Mouse (Mus musculus) hindbrain, embryonic 15.5 days (tissue): ENCODE measurements around the gene Ip6k3. TPM values are rescaled to one million over a fixed set of nuclear protein-coding genes. Genes with fewer than 3 reads are reported as not detected.
A peak's percentile ranks its signal among the peaks of the same experiment; 100 is the strongest.

Experiments
- ATAC-seq: fragments of 200-750 bp; cut with Nextera tagmentation; 2 replicates; pipeline ENCODE4 v1.8.0; 2017; ENCODE audit warnings: low read depth, moderate number of reproducible peaks, moderate TSS enrichment; ENCODE audit not compliant: low FRiP score
- H3K27ac ChIP-seq: fragments of 300-500 bp; sonication (generic); replicated peaks from 2 replicates; pipeline ENCODE4 v1.5.1; 2015; ENCODE audit warnings: mild to moderate bottlenecking, inconsistent platforms
- H3K27me3 ChIP-seq: fragments of 300-500 bp; sonication (generic); 2 replicates; pipeline ENCODE4 v1.6.1; 2015; ENCODE audit warnings: control low read depth, inconsistent platforms
- H3K36me3 ChIP-seq: fragments of 300-500 bp; sonication (generic); 2 replicates; pipeline ENCODE4 v1.6.1; 2015; ENCODE audit warnings: control low read depth, inconsistent platforms
- H3K4me1 ChIP-seq: fragments of 300-500 bp; sonication (generic); replicated peaks from 2 replicates; pipeline ENCODE4 v1.6.1; 2015; ENCODE audit warnings: control low read depth, inconsistent platforms
- H3K4me2 ChIP-seq: fragments of 300-500 bp; sonication (generic); 2 replicates; pipeline ENCODE4 v1.6.1; 2015; ENCODE audit warnings: moderate library complexity, mild to moderate bottlenecking, inconsistent platforms
- H3K4me3 ChIP-seq: fragments of 300-500 bp; sonication (generic); 2 replicates; pipeline ENCODE4 v1.5.1; 2015; ENCODE audit warnings: mild to moderate bottlenecking, inconsistent platforms
- H3K9ac ChIP-seq: fragments of 300-500 bp; sonication (generic); 2 replicates; pipeline ENCODE4 v1.6.1; 2015; ENCODE audit warnings: inconsistent platforms
- H3K9me3 ChIP-seq: fragments of 300-500 bp; sonication (generic); 2 replicates; pipeline ENCODE4 v1.6.1; 2016; ENCODE audit warnings: control low read depth, inconsistent platforms
- WGBS: fragments of 180-500 bp; shearing (Covaris S2); methylation state at CpG from one replicate; pipeline ENCODE4 v1.1.7; 2015; 5-methylcytosine and 5-hydroxymethylcytosine counted together
- polyA plus RNA-seq: library from polyadenylated mRNA; unstranded; fragments of >200 nt; fragmentation: Nextera tagmentation; extraction: Ambion mirVana; gene quantifications from 2 replicates; pipeline ENCODE4 v1.2.1, GENCODE M21; 2015

Gene Ip6k3
- polyA plus RNA-seq, 1 experiment from 2014 or later = 0.26 TPM

- Histone ChIP-seq H3K4me3 (no peak overlapping the region), H3K36me3 (no peaks in the 10 kb centered on the region), H3K9me3 (no peaks in the 10 kb centered on the region), H3K4me1 (peaks cover 83% of the 10 kb centered on the region), H3K4me2 (no peak overlapping the region), H3K9ac (no peak overlapping the region), H3K27me3 (no peaks in the 10 kb centered on the region), H3K27ac (no peak overlapping the region)
- ATAC-seq = no peak
- 66% methylated on average over 13 of the region's 13 CpGs for WGBS
Measured at GRCm38 (mm10) chr17:27129291-27129690, 38.3 kb downstream of the Ip6k3 start.

- no peaks in the 10 kb centered on the region for H3K9me3 ChIP-seq
- 0 out of 2 replicates have a peak, but pooled peaks cover 4% of the 10 kb centered on the region for H3K36me3 ChIP-seq
- no peak overlapping the region for H3K27ac ChIP-seq
- no peaks in the 10 kb centered on the region for H3K27me3 ChIP-seq
- H3K4me1 ChIP-seq = peaks cover 75% of the 10 kb centered on the region
- no peak overlapping the region for H3K9ac ChIP-seq
- no peak overlapping the region for H3K4me2 ChIP-seq
- no peak for ATAC-seq
- no peak overlapping the region for H3K4me3 ChIP-seq
- 89% methylated on average over 5 of the region's 5 CpGs for WGBS
Measured at GRCm38 (mm10) chr17:27128189-27128588, 39.4 kb downstream of the Ip6k3 start.

GRCm38 (mm10) chr17:27126974-27127373 is 40.6 kb downstream of the Ip6k3 start:
- H3K4me2 ChIP-seq = no peak overlapping the region
- no peak overlapping the region for H3K4me3 ChIP-seq
- 0 out of 2 replicates have a peak, but pooled peaks cover 10% of the 10 kb centered on the region for H3K36me3 ChIP-seq
- H3K27me3 ChIP-seq = no peaks in the 10 kb centered on the region
- no peak overlapping the region for H3K9ac ChIP-seq
- H3K4me1 ChIP-seq = peaks cover 66% of the 10 kb centered on the region
- H3K9me3 ChIP-seq = no peaks in the 10 kb centered on the region
- no peak overlapping the region for H3K27ac ChIP-seq
- no peak for ATAC-seq
- 78% methylated on average over 10 of the region's 10 CpGs for WGBS

GRCm38 (mm10) chr17:27125669-27126202 is 41.9 kb downstream of the Ip6k3 start:
- Histone ChIP-seq H3K9ac (no peak overlapping the region), H3K27ac (no peak overlapping the region), H3K27me3 (no peaks in the 10 kb centered on the region), H3K9me3 (no peaks in the 10 kb centered on the region), H3K4me2 (no peak overlapping the region), H3K4me3 (no peak overlapping the region), H3K36me3 (0 out of 2 replicates have a peak, but pooled peaks cover 10% of the 10 kb centered on the region), H3K4me1 (peaks cover 65% of the 10 kb centered on the region)
- no peak for ATAC-seq
- WGBS = 79% methylated on average over 11 of the region's 11 CpGs

GRCm38 (mm10) chr17:27125185-27125584 is 42.4 kb downstream of the Ip6k3 start:
- WGBS = 34% methylated on average over 12 of the region's 12 CpGs
- H3K4me1 ChIP-seq = peaks cover 65% of the 10 kb centered on the region
- H3K27ac ChIP-seq = no peak overlapping the region
- no peaks in the 10 kb centered on the region for H3K9me3 ChIP-seq
- ATAC-seq = no peak
- no peak overlapping the region for H3K4me2 ChIP-seq
- no peak overlapping the region for H3K9ac ChIP-seq
- 0 out of 2 replicates have a peak, but pooled peaks cover 10% of the 10 kb centered on the region for H3K36me3 ChIP-seq
- no peak overlapping the region for H3K4me3 ChIP-seq
- no peaks in the 10 kb centered on the region for H3K27me3 ChIP-seq

GRCm38 (mm10) chr17:27123813-27124375 is 43.7 kb downstream of the Ip6k3 start:
- no peak overlapping the region for H3K4me2 ChIP-seq
- no peaks in the 10 kb centered on the region for H3K9me3 ChIP-seq
- H3K36me3 ChIP-seq = 0 out of 2 replicates have a peak, but pooled peaks cover 10% of the 10 kb centered on the region
- 74% methylated on average over 7 of the region's 7 CpGs for WGBS
- H3K4me3 ChIP-seq = no peak overlapping the region
- no peak overlapping the region for H3K27ac ChIP-seq
- no peaks in the 10 kb centered on the region for H3K27me3 ChIP-seq
- peaks cover 58% of the 10 kb centered on the region for H3K4me1 ChIP-seq
- no peak overlapping the region for H3K9ac ChIP-seq
- ATAC-seq = no peak

- ATAC-seq = no peak
- Histone ChIP-seq H3K27me3 (no peaks in the 10 kb centered on the region), H3K9me3 (no peaks in the 10 kb centered on the region), H3K36me3 (0 out of 2 replicates have a peak, but pooled peaks cover 10% of the 10 kb centered on the region), H3K9ac (no peak overlapping the region), H3K27ac (no peak overlapping the region), H3K4me3 (no peak overlapping the region), H3K4me2 (no peak overlapping the region), H3K4me1 (peaks cover 52% of the 10 kb centered on the region)
- WGBS = 98% methylated on average over 2 of the region's 2 CpGs
Measured at GRCm38 (mm10) chr17:27123103-27123502, 44.5 kb downstream of the Ip6k3 start.

- 81% methylated on average over 11 of the region's 11 CpGs for WGBS
- no peak for ATAC-seq
- Histone ChIP-seq H3K9me3 (no peaks in the 10 kb centered on the region), H3K27me3 (no peaks in the 10 kb centered on the region), H3K9ac (no peak overlapping the region), H3K4me1 (peaks cover 52% of the 10 kb centered on the region), H3K27ac (no peak overlapping the region), H3K4me2 (no peak overlapping the region), H3K36me3 (0 out of 2 replicates have a peak, but pooled peaks cover 10% of the 10 kb centered on the region), H3K4me3 (no peak overlapping the region)
Measured at GRCm38 (mm10) chr17:27122701-27123100, 44.9 kb downstream of the Ip6k3 start.

GRCm38 (mm10) chr17:27121781-27122180 is 45.8 kb downstream of the Ip6k3 start:
- Histone ChIP-seq H3K27me3 (no peaks in the 10 kb centered on the region), H3K9me3 (no peaks in the 10 kb centered on the region), H3K36me3 (0 out of 2 replicates have a peak, but pooled peaks cover 10% of the 10 kb centered on the region), H3K4me1 (peaks cover 46% of the 10 kb centered on the region), H3K9ac (no peak overlapping the region), H3K27ac (no peak overlapping the region), H3K4me2 (no peak overlapping the region), H3K4me3 (no peak overlapping the region)
- 63% methylated on average over 7 of the region's 7 CpGs for WGBS
- ATAC-seq = no peak

- Histone ChIP-seq H3K27ac (no peak overlapping the region), H3K9ac (no peak overlapping the region), H3K36me3 (0 out of 2 replicates have a peak, but pooled peaks cover 10% of the 10 kb centered on the region), H3K4me1 (peaks cover 40% of the 10 kb centered on the region), H3K4me2 (no peak overlapping the region), H3K9me3 (no peaks in the 10 kb centered on the region), H3K4me3 (no peak overlapping the region), H3K27me3 (no peaks in the 10 kb centered on the region)
- no peak for ATAC-seq
- 33% methylated on average over 14 of the region's 14 CpGs for WGBS
Measured at GRCm38 (mm10) chr17:27121266-27121665, 46.3 kb downstream of the Ip6k3 start.

GRCm38 (mm10) chr17:27120561-27121024 is 47.0 kb downstream of the Ip6k3 start:
- peak overlapping the region; percentile 32; the same call in 1 of the 2 replicates for H3K4me2 ChIP-seq
- H3K4me3 ChIP-seq = no peak overlapping the region
- 0 out of 2 replicates have a peak overlapping the region, but pooled peaks have one; percentile 34 for H3K27ac ChIP-seq
- 5% methylated on average over 17 of the region's 18 CpGs for WGBS
- ATAC-seq = peak; percentile 31; the same call in 1 of the 2 replicates
- 0 out of 2 replicates have a peak, but pooled peaks cover 10% of the 10 kb centered on the region for H3K36me3 ChIP-seq
- H3K9me3 ChIP-seq = no peaks in the 10 kb centered on the region
- H3K4me1 ChIP-seq = peaks cover 37% of the 10 kb centered on the region
- no peaks in the 10 kb centered on the region for H3K27me3 ChIP-seq
- H3K9ac ChIP-seq = no peak overlapping the region

GRCm38 (mm10) chr17:27119954-27120353 is 47.6 kb downstream of the Ip6k3 start:
- Histone ChIP-seq H3K9ac (no peak overlapping the region), H3K27ac (peak overlapping the region; percentile 34; the same call in 1 of the 2 replicates), H3K4me1 (peaks cover 30% of the 10 kb centered on the region), H3K9me3 (no peaks in the 10 kb centered on the region), H3K36me3 (0 out of 2 replicates have a peak, but pooled peaks cover 10% of the 10 kb centered on the region), H3K4me2 (no peak overlapping the region), H3K4me3 (no peak overlapping the region), H3K27me3 (no peaks in the 10 kb centered on the region)
- WGBS = 72% methylated on average over 8 of the region's 8 CpGs
- no peak for ATAC-seq
